Mouse (Mus musculus): Measurements from ENCODE around the gene Cacna1s. TPM values are rescaled to one million over a fixed set of nuclear protein-coding genes. Genes with fewer than 3 reads are reported as not detected.

Gene Cacna1s
- total RNA-seq (2022): 1,000 to 10,000 TPM in 3 of 4 experiments, 100 to 1,000 TPM in 1; 844 to 1,101 (median 1,067) TPM

GRCm38 (mm10) chr1:136052547-136052946 is at the start of gene Cacna1s:
Cacna1s (plus strand) TSS chr1:136052750.
- DNase-seq (ENCODE audit: low spot score in 2 of 2): peak; percentile 65 to 83

- DNase-seq (ENCODE audit: low spot score in 2 of 2): peak in 1 of 2 experiments; percentile 41
Observed at GRCm38 (mm10) chr1:136006292-136006748, 46.2 kb upstream of the Cacna1s start, which contains the start of gene Igfn1. Igfn1 (minus strand) TSS chr1:136006342.

GRCm38 (mm10) chr1:136007211-136008158 is 45.1 kb upstream of the Cacna1s start, which contains the start of gene Tmem9:
Tmem9 (plus strand) TSS chr1:136008150.
- peak; percentile 83 to 89 for DNase-seq (ENCODE audit: low spot score in 2 of 2)

- DNase-seq (ENCODE audit: low spot score in 2 of 2): no peak
Observed at GRCm38 (mm10) chr1:136008159-136008533, 44.4 kb upstream of the Cacna1s start.

GRCm38 (mm10) chr1:136010247-136010646 is 42.3 kb upstream of the Cacna1s start:
- no peak for DNase-seq (ENCODE audit: low spot score in 2 of 2)

- DNase-seq (ENCODE audit: low spot score in 2 of 2): no peak
Observed at GRCm38 (mm10) chr1:136013513-136013912, 39.0 kb upstream of the Cacna1s start.

GRCm38 (mm10) chr1:136014796-136015502 is 37.6 kb upstream of the Cacna1s start:
- DNase-seq (ENCODE audit: low spot score in 2 of 2): no peak

GRCm38 (mm10) chr1:136017307-136017706 is 35.2 kb upstream of the Cacna1s start:
- no peak for DNase-seq (ENCODE audit: low spot score in 2 of 2)

GRCm38 (mm10) chr1:136017907-136018313 is 34.6 kb upstream of the Cacna1s start:
- peak; percentile 82 to 85 for DNase-seq (ENCODE audit: low spot score in 2 of 2)

- no peak for DNase-seq (ENCODE audit: low spot score in 2 of 2)
Observed at GRCm38 (mm10) chr1:136018390-136019189, 34.0 kb upstream of the Cacna1s start.

- no peak for DNase-seq (ENCODE audit: low spot score in 2 of 2)
Observed at GRCm38 (mm10) chr1:136030201-136030600, 22.3 kb upstream of the Cacna1s start.

GRCm38 (mm10) chr1:136031697-136032096 is 20.9 kb upstream of the Cacna1s start:
- no peak for DNase-seq (ENCODE audit: low spot score in 2 of 2)

- no peak for DNase-seq (ENCODE audit: low spot score in 2 of 2)
Observed at GRCm38 (mm10) chr1:136032961-136033360, 19.6 kb upstream of the Cacna1s start.

GRCm38 (mm10) chr1:136038746-136039538 is 13.6 kb upstream of the Cacna1s start:
- DNase-seq (ENCODE audit: low spot score in 2 of 2): no peak

GRCm38 (mm10) chr1:136040452-136040851 is 12.1 kb upstream of the Cacna1s start:
- DNase-seq (ENCODE audit: low spot score in 2 of 2): no peak

- DNase-seq (ENCODE audit: low spot score in 2 of 2): no peak
Observed at GRCm38 (mm10) chr1:136040874-136041273, 11.7 kb upstream of the Cacna1s start.

GRCm38 (mm10) chr1:136045774-136046173 is 6.8 kb upstream of the Cacna1s start:
- peak in 1 of 2 experiments; percentile 29 for DNase-seq (ENCODE audit: low spot score in 2 of 2)

GRCm38 (mm10) chr1:136047432-136047831 is 5.1 kb upstream of the Cacna1s start:
- no peak for DNase-seq (ENCODE audit: low spot score in 2 of 2)

GRCm38 (mm10) chr1:136047894-136048293 is 4.7 kb upstream of the Cacna1s start:
- DNase-seq (ENCODE audit: low spot score in 2 of 2): no peak

- DNase-seq (ENCODE audit: low spot score in 2 of 2): no peak
Observed at GRCm38 (mm10) chr1:136050312-136051012, 2.1 kb upstream of the Cacna1s start, which contains the start of gene Ascl5. Ascl5 (plus strand) TSS chr1:136050804.
